Comparison of ENCODE assay signal across 22 mouse cellular contexts in the genomic region with DNA sequence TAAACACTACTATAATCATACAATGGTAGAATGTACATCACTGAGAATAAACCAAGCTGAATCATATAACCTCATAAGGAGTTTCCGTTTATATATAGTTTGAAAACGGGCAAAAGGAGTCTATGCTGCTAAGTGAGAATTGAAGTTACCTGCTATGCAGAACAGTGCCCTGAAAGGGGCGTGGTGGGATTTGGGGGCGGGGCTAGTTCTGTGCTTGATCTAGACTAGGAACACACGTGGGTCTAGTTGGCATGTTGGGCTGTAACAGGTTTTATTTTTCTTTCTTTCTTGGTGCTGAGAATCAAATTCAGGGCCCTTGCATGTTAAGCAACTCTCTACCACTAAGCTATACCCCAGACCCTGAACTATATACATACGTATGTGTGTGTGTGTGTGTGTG. TPM values are rescaled to one million over a fixed set of nuclear protein-coding genes. Genes with fewer than 3 reads are reported as not detected.
A peak's percentile ranks its signal among the peaks of the same experiment; 100 is the strongest.
DNase-seq lines count a peak whose midpoint lies in the region; ATAC-seq lines count a peak whose summit lies in the region.
"Had no signal": no experiment of that assay in that cellular context is flagged by ENCODE, and none has a peak within 500 bp of the region (broad histone marks: within the 10 kb centered on the region; RNA-seq: fewer than 3 reads in every experiment).

No protein-coding gene starts in this region.

- WGBS in forebrain, embryonic 11.5 days = 54% methylated on average over 6 of the region's 6 CpGs
- WGBS in forebrain, embryonic 14.5 days = 53% methylated on average over 6 of the region's 6 CpGs
- 52% methylated on average over 6 of the region's 6 CpGs for WGBS in heart, embryonic 11.5 days (ENCODE audit: insufficient replicate concordance)

- no peak for ATAC-seq in forebrain, embryonic 11.5 days (replicated peaks; ENCODE audit: low FRiP score)
- ATAC-seq in forebrain, embryonic 14.5 days = no peak
- ATAC-seq in heart, embryonic 11.5 days (replicated peaks; ENCODE audit: insufficient number of reproducible peaks, low FRiP score, low TSS enrichment) = no peak
- ATAC-seq: forebrain, embryonic 13.5 days had no signal

- H3K36me3 ChIP-seq in forebrain, embryonic 11.5 days (ENCODE audit: control insufficient read depth, insufficient read depth, low read length) = no peaks in the 10 kb centered on the region
- H3K36me3 ChIP-seq in forebrain, embryonic 14.5 days (ENCODE audit: control insufficient read depth, insufficient read depth, low read length) = no peaks in the 10 kb centered on the region
- H3K36me3 ChIP-seq in heart, embryonic 11.5 days (ENCODE audit: control insufficient read depth, insufficient read depth, low read length) = no peaks in the 10 kb centered on the region
- H3K36me3 ChIP-seq: heart, embryonic 13.5 days; neural tube, embryonic 13.5 days had no signal

- no peak overlapping the region for H3K27ac ChIP-seq in forebrain, embryonic 11.5 days (ENCODE audit: low read depth, low read length)
- no peak overlapping the region for H3K27ac ChIP-seq in forebrain, embryonic 14.5 days (ENCODE audit: low read depth, low read length)
- H3K27ac ChIP-seq in heart, embryonic 11.5 days (ENCODE audit: low read depth, low read length) = no peak overlapping the region
- H3K27ac ChIP-seq: forebrain, embryonic 13.5 days; heart, embryonic 13.5 days; macrophage; neural tube, embryonic 13.5 days had no signal

- no peaks in the 10 kb centered on the region; the same call in 1 of the 2 replicates for H3K27me3 ChIP-seq in forebrain, embryonic 11.5 days (ENCODE audit: control insufficient read depth, insufficient read depth, low read length)
- H3K27me3 ChIP-seq in forebrain, embryonic 14.5 days (replicated peaks; ENCODE audit: control insufficient read depth, insufficient read depth, low read length) = no peaks in the 10 kb centered on the region
- H3K27me3 ChIP-seq in heart, embryonic 11.5 days (ENCODE audit: control insufficient read depth, insufficient read depth, low read length) = peaks cover 3% of the 10 kb centered on the region

- no peak overlapping the region for H3K4me2 ChIP-seq in forebrain, embryonic 11.5 days (ENCODE audit: low read depth, low read length, severe bottlenecking)
- H3K4me2 ChIP-seq in forebrain, embryonic 14.5 days (ENCODE audit: low read length) = no peak overlapping the region
- no peak overlapping the region for H3K4me2 ChIP-seq in heart, embryonic 11.5 days
- H3K4me2 ChIP-seq: forebrain, embryonic 13.5 days; heart, embryonic 13.5 days; liver, embryonic 11.5 days; midbrain, embryonic 11.5 days; neural tube, embryonic 13.5 days had no signal

- peak; percentile 44 for DNase-seq in forebrain, embryonic 11.5 days (ENCODE audit: low spot score)
- DNase-seq in forebrain, embryonic 14.5 days (ENCODE audit: low spot score) = no peak
- DNase-seq in thymus, postnatal 14 days = peak; percentile 41
- no peak for DNase-seq in thymus, adult 18-20 months
- peak; percentile 76 for DNase-seq in WW6 (ENCODE audit: low read depth, low spot score)
- DNase-seq in thymus, postnatal 4 days = peak; percentile 63
- DNase-seq in gastrocnemius, postnatal 4 days (ENCODE audit: low spot score in 2 of 2) = no peak
- DNase-seq: cerebellum, adult 9-10 months; heart, postnatal 4 days; kidney, adult 9 months; lung, adult 2 months; right cerebral cortex, postnatal 4 days had no signal

- no peak overlapping the region for H3K4me3 ChIP-seq in forebrain, embryonic 11.5 days (ENCODE audit: low read depth, low read length)
- H3K4me3 ChIP-seq in forebrain, embryonic 14.5 days (ENCODE audit: low read depth, low read length) = no peak overlapping the region
- no peak overlapping the region for H3K4me3 ChIP-seq in heart, embryonic 11.5 days (ENCODE audit: low read depth, low read length)
- H3K4me3 ChIP-seq: forebrain, embryonic 13.5 days; heart, embryonic 13.5 days; neural tube, embryonic 13.5 days had no signal

- H3K9ac ChIP-seq in forebrain, embryonic 11.5 days (ENCODE audit: low read length) = no peak overlapping the region
- H3K9ac ChIP-seq in forebrain, embryonic 14.5 days (ENCODE audit: low read length) = no peak overlapping the region
- H3K9ac ChIP-seq in heart, embryonic 11.5 days (ENCODE audit: low read depth, low read length) = no peak overlapping the region
- H3K9ac ChIP-seq: forebrain, embryonic 13.5 days; heart, embryonic 13.5 days; neural tube, embryonic 13.5 days had no signal

- peaks cover 6% of the 10 kb centered on the region; the same call in 1 of the 2 replicates for H3K4me1 ChIP-seq in forebrain, embryonic 11.5 days (replicated peaks; ENCODE audit: control insufficient read depth, insufficient read depth, low read length)
- H3K4me1 ChIP-seq in forebrain, embryonic 14.5 days (ENCODE audit: control insufficient read depth, insufficient read depth, low read length) = peaks cover 16% of the 10 kb centered on the region
- peaks cover 8% of the 10 kb centered on the region for H3K4me1 ChIP-seq in heart, embryonic 11.5 days (ENCODE audit: control insufficient read depth, insufficient read depth, low read length)

- no peaks in the 10 kb centered on the region for H3K9me3 ChIP-seq in forebrain, embryonic 11.5 days (ENCODE audit: control insufficient read depth, low read length)
- no peaks in the 10 kb centered on the region for H3K9me3 ChIP-seq in forebrain, embryonic 14.5 days (replicated peaks; ENCODE audit: control insufficient read depth, low read length)
- no peaks in the 10 kb centered on the region for H3K9me3 ChIP-seq in heart, embryonic 11.5 days (replicated peaks; ENCODE audit: control insufficient read depth, low read length)
- H3K9me3 ChIP-seq: forebrain, embryonic 13.5 days; heart, embryonic 13.5 days; neural tube, embryonic 13.5 days had no signal

RNA-seq across cellular contexts. Expression of a gene that starts 1.7 kb away (rescaled TPM):
- polyA plus RNA-seq in forebrain, embryonic 11.5 days (2014; fragmentation: Nextera tagmentation; extraction: Ambion mirVana) = 95.7 and 96.1 TPM in 2 replicates
- 41.5 and 47.0 TPM in 2 replicates for polyA plus RNA-seq in forebrain, embryonic 14.5 days (2014; fragmentation: Nextera tagmentation; extraction: Ambion mirVana)
- 10 to 100 TPM; 39.4 to 41.0 TPM for total RNA-seq in gastrocnemius, postnatal 4 days (2021)
- 56.6 and 59.7 TPM in 2 replicates for polyA plus RNA-seq in heart, embryonic 11.5 days (2014; fragmentation: Nextera tagmentation; extraction: Ambion mirVana)
- total RNA-seq: granulocyte monocyte progenitor cell, adult 5-6 weeks; monocyte, adult 5-6 weeks had no signal
- polyA plus RNA-seq: macrophage had no signal

RNA-seq across cellular contexts. Expression of a gene that starts 14.4 kb away (rescaled TPM):
- polyA plus RNA-seq in forebrain, embryonic 11.5 days (2014; fragmentation: Nextera tagmentation; extraction: Ambion mirVana) = not detected in 2 replicates
- 6.2 and 7.9 TPM in 2 replicates for polyA plus RNA-seq in forebrain, embryonic 14.5 days (2014; fragmentation: Nextera tagmentation; extraction: Ambion mirVana)
- total RNA-seq in gastrocnemius, postnatal 4 days (2021) = 1 to 10 TPM; 3.3 to 4.9 TPM
- not detected in 2 replicates for polyA plus RNA-seq in heart, embryonic 11.5 days (2014; fragmentation: Nextera tagmentation; extraction: Ambion mirVana)
- total RNA-seq: granulocyte monocyte progenitor cell, adult 5-6 weeks; monocyte, adult 5-6 weeks had no signal
- polyA plus RNA-seq: C2C12; heart, embryonic 13.5 days; liver, embryonic 11.5 days; macrophage; midbrain, embryonic 11.5 days had no signal

RNA-seq across cellular contexts. Expression of a gene that starts 59.6 kb away (rescaled TPM):
- 317 and 330 TPM in 2 replicates for polyA plus RNA-seq in forebrain, embryonic 11.5 days (2014; fragmentation: Nextera tagmentation; extraction: Ambion mirVana)
- polyA plus RNA-seq in forebrain, embryonic 14.5 days (2014; fragmentation: Nextera tagmentation; extraction: Ambion mirVana) = 150 and 168 TPM in 2 replicates
- total RNA-seq in gastrocnemius, postnatal 4 days (2021) = 10 to 100 TPM; 66.4 to 69.7 TPM
- polyA plus RNA-seq in heart, embryonic 11.5 days (2014; fragmentation: Nextera tagmentation; extraction: Ambion mirVana) = 136 and 149 TPM in 2 replicates

RNA-seq across cellular contexts. Expression of a gene that starts 59.8 kb away (rescaled TPM):
- polyA plus RNA-seq in forebrain, embryonic 11.5 days (2014; fragmentation: Nextera tagmentation; extraction: Ambion mirVana) = 2.3 and 3.5 TPM in 2 replicates
- polyA plus RNA-seq in forebrain, embryonic 14.5 days (2014; fragmentation: Nextera tagmentation; extraction: Ambion mirVana) = 2.6 and 2.8 TPM in 2 replicates
- total RNA-seq in gastrocnemius, postnatal 4 days (2021) = not detected
- polyA plus RNA-seq in heart, embryonic 11.5 days (2014; fragmentation: Nextera tagmentation; extraction: Ambion mirVana) = 0.42 and 0.56 TPM in 2 replicates
- total RNA-seq: granulocyte monocyte progenitor cell, adult 5-6 weeks; monocyte, adult 5-6 weeks had no signal
- polyA plus RNA-seq: macrophage had no signal

RNA-seq across cellular contexts. Expression of a gene that starts 60.0 kb away (rescaled TPM):
- polyA plus RNA-seq in forebrain, embryonic 11.5 days (2014; fragmentation: Nextera tagmentation; extraction: Ambion mirVana) = 11.7 and 14.0 TPM in 2 replicates
- polyA plus RNA-seq in forebrain, embryonic 14.5 days (2014; fragmentation: Nextera tagmentation; extraction: Ambion mirVana) = 10.0 and 12.5 TPM in 2 replicates
- total RNA-seq in gastrocnemius, postnatal 4 days (2021) = 1 to 10 TPM; 2.5 to 2.6 TPM
- polyA plus RNA-seq in heart, embryonic 11.5 days (2014; fragmentation: Nextera tagmentation; extraction: Ambion mirVana) = 5.4 and 6.7 TPM in 2 replicates
- total RNA-seq: granulocyte monocyte progenitor cell, adult 5-6 weeks had no signal

Comparison
In these comparisons a context has a peak if more than half of its experiments do, and no peak if none do; other contexts are left out.
1. DNase-seq: peak in forebrain, embryonic 11.5 days (single experiment), thymus, postnatal 14 days (single experiment), WW6 (single experiment) and thymus, postnatal 4 days (single experiment); none in forebrain, embryonic 14.5 days (single experiment), thymus, adult 18-20 months (0 of 2) and gastrocnemius, postnatal 4 days (0 of 2).